Mouse (Mus musculus) kidney, embryonic 16.5 days (tissue): ENCODE measurements around the gene Narfl. TPM values are rescaled to one million over a fixed set of nuclear protein-coding genes. Genes with fewer than 3 reads are reported as not detected.
A peak's percentile ranks its signal among the peaks of the same experiment; 100 is the strongest.

Experiments
- ATAC-seq: fragments of 200-750 bp; cut with Nextera tagmentation; 2 replicates; pipeline ENCODE4 v1.8.0; 2017; ENCODE audit warnings: moderate TSS enrichment; ENCODE audit not compliant: low FRiP score, low TSS enrichment
- H3K27ac ChIP-seq: fragments of 300-500 bp; sonication (generic); 2 replicates; pipeline ENCODE4 v1.5.1; 2014; ENCODE audit warnings: low read length
- H3K27me3 ChIP-seq: fragments of 300-500 bp; sonication (generic); 2 replicates; pipeline ENCODE4 v1.6.1; 2014; ENCODE audit warnings: low read length, control low read depth, mixed read lengths; ENCODE audit not compliant: insufficient read depth
- H3K36me3 ChIP-seq: fragments of 300-500 bp; sonication (generic); 2 replicates; pipeline ENCODE4 v1.6.1; 2014; ENCODE audit warnings: low read length, control low read depth, mixed read lengths; ENCODE audit not compliant: insufficient read depth
- H3K4me1 ChIP-seq: fragments of 300-500 bp; sonication (generic); 2 replicates; pipeline ENCODE4 v1.6.1; 2014; ENCODE audit warnings: low read length, control low read depth, mixed read lengths; ENCODE audit not compliant: insufficient read depth
- H3K4me2 ChIP-seq: fragments of 300-500 bp; sonication (generic); replicated peaks from 2 replicates; pipeline ENCODE4 v1.6.1; 2014; ENCODE audit warnings: low read depth, low read length
- H3K4me3 ChIP-seq: fragments of 300-500 bp; sonication (generic); 2 replicates; pipeline ENCODE4 v1.5.1; 2014; ENCODE audit warnings: mild to moderate bottlenecking, low read length
- H3K9ac ChIP-seq: fragments of 300-500 bp; sonication (generic); replicated peaks from 2 replicates; pipeline ENCODE4 v1.6.1; 2014; ENCODE audit warnings: low read length
- H3K9me3 ChIP-seq: fragments of 300-500 bp; sonication (generic); 2 replicates; pipeline ENCODE4 v1.6.1; 2016; ENCODE audit warnings: low read length, control low read depth
- WGBS: fragments of 180-500 bp; shearing (Covaris S2); extraction: QIAGEN DNeasy Blood & Tissue Kit; methylation state at CpG from one replicate; pipeline ENCODE4 v1.1.7; 2014; 5-methylcytosine and 5-hydroxymethylcytosine counted together
- polyA plus RNA-seq: library from polyadenylated mRNA; unstranded; fragments of >200 nt; fragmentation: Nextera tagmentation; extraction: Ambion mirVana; gene quantifications from 2 replicates; pipeline ENCODE4 v1.2.1, GENCODE M21; 2015

Gene Narfl
- polyA plus RNA-seq, 1 experiment from 2014 or later: 39.2 TPM

DNA sequence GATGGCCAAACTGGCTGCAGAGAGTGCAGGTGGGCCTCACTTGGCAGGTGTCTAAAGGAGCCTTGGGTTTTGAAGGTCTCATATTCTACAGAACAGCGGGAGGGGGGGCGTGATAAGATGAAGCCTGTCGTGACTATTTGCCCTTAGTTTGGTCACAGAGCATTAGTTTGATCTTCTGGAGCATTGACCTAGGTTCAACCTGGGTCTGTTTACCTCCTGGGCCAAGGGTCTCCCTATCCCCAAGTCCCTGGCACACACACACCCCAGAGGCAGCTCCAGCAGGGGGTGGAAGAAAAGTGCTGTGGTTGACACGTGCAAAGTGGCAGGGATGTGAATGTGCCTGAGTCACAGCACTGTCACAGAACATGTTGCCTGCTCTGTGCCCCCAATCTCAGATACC, 37.3 kb downstream of the Narfl start:
- no peak for ATAC-seq
- 77% methylated on average over 4 of the region's 4 CpGs for WGBS

DNA sequence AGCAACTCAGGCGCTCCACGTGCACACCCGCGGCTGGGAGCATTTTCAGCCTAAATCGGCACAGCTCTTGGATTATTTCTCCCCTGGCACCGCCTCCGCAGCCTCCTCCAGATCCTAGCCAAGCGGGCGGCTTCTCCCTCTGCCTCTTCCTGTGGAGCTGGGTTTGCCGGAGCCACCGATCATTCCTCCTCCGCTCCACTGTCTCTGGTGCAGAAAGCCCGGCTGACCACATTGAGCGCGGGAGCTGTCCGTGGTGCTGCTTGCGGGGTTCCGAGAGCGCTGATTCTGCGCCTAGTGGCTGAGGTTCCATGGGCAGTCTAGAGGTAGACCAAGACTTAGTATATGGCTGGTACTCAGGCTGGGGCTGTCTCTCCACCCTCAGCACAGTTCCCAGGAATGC, 39.9 kb downstream of the Narfl start:
- Histone ChIP-seq H3K9me3 (no peaks in the 10 kb centered on the region), H3K4me3 (no peak overlapping the region), H3K27me3 (peaks cover 55% of the 10 kb centered on the region), H3K27ac (no peak overlapping the region), H3K9ac (no peak overlapping the region), H3K4me2 (no peak overlapping the region), H3K4me1 (peaks cover 10% of the 10 kb centered on the region; the same call in 1 of the 2 replicates), H3K36me3 (no peaks in the 10 kb centered on the region)
- under 1% methylated on average over 19 of the region's 20 CpGs for WGBS
- ATAC-seq: peak; percentile 49

More for the DNA sequence above, 37.3 kb downstream of the Narfl start:
- peaks cover 51% of the 10 kb centered on the region for H3K27me3 ChIP-seq
- no peaks in the 10 kb centered on the region for H3K9me3 ChIP-seq
- no peak overlapping the region for H3K4me2 ChIP-seq
- no peak overlapping the region for H3K4me3 ChIP-seq
- H3K27ac ChIP-seq: no peak overlapping the region
- H3K9ac ChIP-seq: no peak overlapping the region
- no peaks in the 10 kb centered on the region for H3K36me3 ChIP-seq
- H3K4me1 ChIP-seq: peaks cover 10% of the 10 kb centered on the region; the same call in 1 of the 2 replicates

DNA sequence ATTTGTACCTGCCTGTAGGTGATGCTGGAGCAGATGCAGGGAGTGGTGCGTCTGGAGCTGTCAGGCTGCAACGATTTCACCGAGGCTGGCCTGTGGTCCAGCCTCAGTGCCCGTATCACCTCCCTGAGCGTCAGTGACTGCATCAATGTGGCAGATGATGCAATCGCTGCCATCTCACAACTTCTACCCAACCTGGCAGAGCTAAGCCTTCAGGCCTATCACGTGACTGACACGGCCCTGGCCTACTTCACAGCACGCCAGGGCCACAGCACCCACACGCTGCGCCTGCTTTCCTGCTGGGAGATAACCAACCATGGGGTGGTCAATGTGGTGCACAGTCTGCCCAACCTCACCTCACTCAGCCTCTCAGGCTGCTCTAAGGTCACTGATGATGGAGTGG, 44.1 kb downstream of the Narfl start:
- Histone ChIP-seq H3K4me1 (0 out of 2 replicates have a peak, but pooled peaks cover 5% of the 10 kb centered on the region), H3K27me3 (peaks cover 49% of the 10 kb centered on the region), H3K9ac (no peak overlapping the region), H3K27ac (no peak overlapping the region), H3K9me3 (no peaks in the 10 kb centered on the region), H3K36me3 (no peaks in the 10 kb centered on the region), H3K4me3 (no peak overlapping the region), H3K4me2 (no peak overlapping the region)
- WGBS: 87% methylated on average over 11 of the region's 11 CpGs
- no peak for ATAC-seq

DNA sequence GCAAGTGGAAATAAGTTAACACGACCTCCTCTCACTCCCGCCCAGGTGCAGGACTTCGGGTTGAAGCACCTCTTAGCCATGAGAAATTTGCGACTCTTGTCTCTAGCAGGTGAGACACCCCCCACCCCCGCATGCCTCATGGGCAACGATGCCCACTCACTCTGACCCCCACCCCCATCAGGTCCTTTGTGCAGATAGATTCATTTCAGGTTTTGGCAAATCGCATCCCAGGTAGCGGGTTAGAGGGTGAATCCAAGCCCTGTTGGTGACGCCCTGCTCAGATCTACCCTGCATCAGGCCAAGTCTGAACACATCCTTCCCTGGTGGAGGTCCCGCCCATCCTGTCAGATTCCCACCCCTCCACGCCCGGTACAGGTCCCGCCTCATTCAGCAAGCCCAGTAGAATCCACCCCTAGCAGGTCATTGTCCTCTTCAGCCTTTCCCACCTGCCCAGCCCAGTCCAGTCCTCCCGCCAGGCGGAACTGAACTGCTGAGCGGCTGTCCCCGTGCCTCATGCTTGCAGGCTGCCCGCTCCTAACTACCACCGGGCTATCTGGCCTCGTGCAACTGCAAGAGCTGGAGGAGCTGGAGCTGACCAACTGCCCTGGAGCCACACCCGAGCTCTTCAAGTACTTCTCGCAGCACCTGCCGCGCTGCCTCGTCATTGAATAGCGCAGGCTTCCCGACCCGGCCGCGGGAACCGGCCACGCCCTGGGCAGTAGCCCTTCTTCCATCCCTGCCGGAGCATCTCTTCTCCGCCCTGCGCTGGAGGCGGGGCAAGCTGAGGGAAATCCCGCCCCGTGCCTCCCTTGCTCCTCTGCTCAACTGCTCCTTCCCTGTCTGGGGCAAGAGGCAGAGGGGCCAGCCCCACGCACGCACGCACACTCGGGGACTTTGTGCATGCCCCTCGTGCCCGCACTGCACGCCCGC, 45.5 kb downstream of the Narfl start:
- Histone ChIP-seq H3K9ac (0 out of 2 replicates have a peak overlapping the region, but pooled peaks have one; percentile 22), H3K9me3 (no peaks in the 10 kb centered on the region), H3K27ac (no peak overlapping the region), H3K4me3 (peak overlapping the region; percentile 28), H3K4me2 (peak overlapping the region; percentile 47), H3K27me3 (peaks cover 46% of the 10 kb centered on the region), H3K36me3 (no peaks in the 10 kb centered on the region), H3K4me1 (peaks cover 9% of the 10 kb centered on the region; the same call in 1 of the 2 replicates)
- 4% methylated on average over 46 of the region's 46 CpGs for WGBS
- ATAC-seq: peak; percentile 17; the same call in 1 of the 2 replicates

DNA sequence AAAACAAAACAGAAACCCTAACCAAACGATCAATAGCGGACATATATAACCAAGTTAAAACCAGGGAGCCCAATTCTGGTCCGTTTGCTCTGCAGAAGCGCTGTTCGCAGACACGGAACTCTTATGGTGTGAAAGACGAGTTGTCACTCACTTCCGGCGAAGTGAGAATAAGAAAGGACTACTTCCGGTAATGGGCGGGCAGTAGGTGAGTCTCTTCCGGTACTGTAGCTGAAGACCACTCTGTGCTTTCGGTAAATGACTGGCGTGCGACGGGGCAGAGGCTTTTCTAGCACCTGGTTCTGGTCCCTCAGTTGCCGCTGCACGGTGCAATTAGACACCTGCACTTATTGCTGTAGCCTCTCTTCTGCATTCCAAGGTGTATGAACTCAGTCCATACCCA, 49.9 kb downstream of the Narfl start, which contains the start of gene Wdr24:
Gene Wdr24 (plus strand): TSS at position 176 of the 400 bp plus-strand sequence.
- under 1% methylated on average over 18 of the region's 18 CpGs for WGBS
- Histone ChIP-seq H3K4me2 (peak within 1 kb of the TSS; percentile 98), H3K36me3 (peaks cover 15% of the 10 kb centered on the region), H3K4me3 (peak within 1 kb of the TSS; percentile 75), H3K27ac (peak within 1 kb of the TSS; percentile 41), H3K27me3 (peaks cover 27% of the 10 kb centered on the region), H3K9me3 (no peaks in the 10 kb centered on the region), H3K9ac (peak within 1 kb of the TSS; percentile 86), H3K4me1 (peaks cover 25% of the 10 kb centered on the region)
- peak; percentile 76 for ATAC-seq

DNA sequence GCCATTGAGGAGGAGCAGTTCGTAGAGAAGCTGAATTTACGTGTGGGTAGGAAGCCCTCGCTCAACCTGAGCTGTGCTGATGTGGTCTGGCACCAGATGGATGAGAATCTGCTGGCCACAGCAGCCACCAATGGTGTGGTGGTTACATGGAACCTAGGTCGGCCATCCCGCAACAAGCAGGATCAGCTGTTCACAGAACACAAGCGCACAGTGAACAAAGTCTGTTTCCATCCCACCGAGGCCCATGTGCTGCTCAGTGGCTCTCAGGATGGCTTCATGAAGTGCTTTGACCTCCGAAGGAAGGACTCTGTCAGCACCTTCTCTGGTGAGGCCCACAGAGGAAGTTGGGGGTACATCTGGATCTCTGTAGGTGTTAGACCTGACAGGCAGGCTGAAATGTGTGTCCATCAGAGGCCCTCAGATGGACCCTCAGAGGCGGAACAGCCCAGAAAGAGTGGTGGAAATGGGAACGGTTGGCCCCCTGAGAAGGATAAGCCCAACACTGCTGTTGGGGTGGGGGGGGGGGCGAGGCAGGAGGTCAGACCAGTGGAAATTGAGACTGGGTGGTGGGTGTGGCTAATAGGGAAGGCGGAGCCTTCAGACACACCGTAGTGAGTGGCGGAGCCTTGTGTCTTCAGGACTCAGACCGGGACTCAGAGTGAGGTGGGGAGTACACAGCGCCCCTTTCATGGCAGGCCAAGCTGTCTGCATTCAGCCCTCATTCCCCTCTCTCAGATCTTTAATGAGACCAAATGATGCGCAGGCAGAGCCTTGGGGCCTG, 51.0 kb downstream of the Narfl start:
- ATAC-seq: no peak
- Histone ChIP-seq H3K27me3 (peaks cover 16% of the 10 kb centered on the region), H3K9me3 (no peaks in the 10 kb centered on the region), H3K4me1 (peaks cover 25% of the 10 kb centered on the region), H3K9ac (peak overlapping the region; percentile 86), H3K4me3 (peak overlapping the region; percentile 75), H3K36me3 (peaks cover 15% of the 10 kb centered on the region), H3K4me2 (peak overlapping the region; percentile 98), H3K27ac (no peak overlapping the region)
- 70% methylated on average over 16 of the region's 17 CpGs for WGBS

DNA sequence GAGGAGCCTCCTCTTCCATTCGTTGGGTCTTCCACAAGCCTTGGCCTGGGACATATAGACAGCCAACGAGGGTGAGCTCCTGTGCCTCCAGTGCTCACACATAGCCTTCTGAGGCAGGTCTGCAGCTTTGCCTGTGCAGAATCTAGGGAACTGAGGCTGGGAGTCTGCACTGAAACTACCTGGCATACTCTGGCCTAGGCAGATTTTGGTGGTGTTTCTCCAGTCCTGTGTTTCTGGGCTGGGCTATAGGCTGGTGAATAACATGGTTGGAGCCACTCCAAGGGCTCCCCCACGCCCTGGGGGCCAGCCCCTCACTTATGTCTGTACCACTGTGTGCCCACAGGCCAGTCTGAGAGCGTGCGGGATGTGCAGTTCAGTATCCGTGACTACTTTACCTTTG, 51.7 kb downstream of the Narfl start:
- Histone ChIP-seq H3K4me2 (no peak overlapping the region), H3K4me1 (peaks cover 32% of the 10 kb centered on the region), H3K9ac (no peak overlapping the region), H3K27me3 (peaks cover 8% of the 10 kb centered on the region), H3K36me3 (peaks cover 17% of the 10 kb centered on the region), H3K9me3 (no peaks in the 10 kb centered on the region), H3K4me3 (no peak overlapping the region), H3K27ac (no peak overlapping the region)
- 89% methylated on average over 6 of the region's 6 CpGs for WGBS
- no peak for ATAC-seq

DNA sequence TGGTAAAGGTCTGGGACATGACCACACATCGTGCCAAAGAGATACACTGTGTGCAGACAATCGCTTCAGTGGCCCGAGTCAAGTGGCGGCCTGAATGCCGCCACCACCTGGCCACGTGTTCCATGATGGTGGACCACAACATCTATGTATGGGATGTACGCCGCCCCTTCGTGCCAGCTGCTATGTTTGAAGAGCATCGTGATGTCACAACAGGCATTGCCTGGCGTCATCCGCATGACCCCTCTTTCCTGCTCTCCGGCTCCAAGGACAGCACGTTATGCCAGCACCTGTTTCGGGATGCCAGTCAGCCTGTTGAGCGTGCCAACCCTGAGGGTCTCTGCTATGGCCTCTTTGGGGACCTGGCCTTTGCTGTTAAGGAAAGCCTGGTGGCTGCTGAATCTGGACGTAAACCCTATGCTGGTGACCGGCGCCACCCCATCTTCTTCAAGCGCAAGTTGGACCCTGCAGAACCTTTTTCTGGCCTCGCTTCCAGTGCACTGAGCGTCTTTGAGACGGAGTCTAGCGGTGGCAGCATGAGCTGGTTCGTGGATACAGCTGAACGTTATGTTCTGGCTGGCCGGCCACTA, 52.5 kb downstream of the Narfl start:
- no peak overlapping the region for H3K9ac ChIP-seq
- H3K9me3 ChIP-seq: no peaks in the 10 kb centered on the region
- H3K4me2 ChIP-seq: no peak overlapping the region
- ATAC-seq: no peak
- H3K27me3 ChIP-seq: peaks cover 5% of the 10 kb centered on the region; the same call in 1 of the 2 replicates
- peaks cover 40% of the 10 kb centered on the region for H3K4me1 ChIP-seq
- no peak overlapping the region for H3K27ac ChIP-seq
- H3K4me3 ChIP-seq: no peak overlapping the region
- WGBS: 95% methylated on average over 27 of the region's 27 CpGs
- H3K36me3 ChIP-seq: peaks cover 25% of the 10 kb centered on the region

DNA sequence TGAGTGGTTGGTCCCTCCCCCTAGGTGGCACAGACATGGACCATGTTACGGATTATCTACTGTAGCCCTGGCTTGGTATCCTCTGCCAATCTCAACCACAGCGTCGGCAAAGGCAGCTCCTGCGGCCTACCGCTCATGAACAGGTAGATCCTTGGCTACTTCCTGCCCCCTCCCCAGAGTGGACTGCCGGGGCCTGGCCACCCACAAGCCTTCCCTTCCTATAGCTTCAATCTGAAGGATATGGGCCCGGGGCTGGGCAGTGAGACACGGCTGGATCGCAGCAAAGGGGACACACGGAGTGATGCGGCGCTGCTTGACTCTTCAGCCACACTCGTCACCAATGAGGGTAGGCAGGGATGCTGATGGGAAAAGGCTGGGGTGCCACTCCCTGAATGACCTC, 53.4 kb downstream of the Narfl start:
- Histone ChIP-seq H3K36me3 (peaks cover 30% of the 10 kb centered on the region), H3K4me3 (no peak overlapping the region), H3K27ac (no peak overlapping the region), H3K9ac (no peak overlapping the region), H3K9me3 (no peaks in the 10 kb centered on the region), H3K4me1 (peaks cover 49% of the 10 kb centered on the region), H3K27me3 (peaks cover under 1% of the 10 kb centered on the region; the same call in 1 of the 2 replicates), H3K4me2 (no peak overlapping the region)
- ATAC-seq: no peak
- WGBS: 95% methylated on average over 13 of the region's 13 CpGs
